In the genomic region with DNA sequence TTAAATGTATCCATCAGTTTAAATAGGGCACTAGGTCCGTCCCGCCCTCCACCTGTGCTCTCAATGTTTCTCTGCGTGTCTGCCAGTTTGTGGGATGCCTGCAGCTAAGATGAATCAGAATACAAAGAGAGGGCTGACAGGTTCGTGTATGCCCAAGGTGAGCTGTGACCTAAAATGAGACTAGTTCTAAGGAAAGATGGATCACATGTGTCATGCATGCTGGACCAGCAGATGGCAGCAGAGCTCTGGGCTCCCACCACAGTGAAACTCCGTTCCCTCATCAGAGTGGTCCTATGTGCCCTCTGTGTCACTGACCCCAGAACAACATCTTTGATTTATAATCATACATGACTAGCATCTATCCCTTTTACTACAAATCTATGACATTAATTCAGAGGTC, we compare ENCODE assay signal across 8 mouse cellular contexts.
DNase-seq lines count a peak whose midpoint lies in the region; ATAC-seq and TF ChIP-seq lines count a peak whose summit lies in the region.

No protein-coding gene starts in this region.

- TF ChIP-seq CTCF in intestine, postnatal 0 days (IDR thresholded peaks at IDR 0.05; ENCODE audit: low read depth) = peak; percentile 92
- TF ChIP-seq CTCF in small intestine, adult 2 months (IDR thresholded peaks at IDR 0.05; ENCODE audit: extremely low read depth, insufficient read length, insufficient replicate concordance, low read depth, low read length) = peak; percentile 70; the same call in 1 of the 2 replicates

- peak overlapping the region; percentile 63 for H3K4me3 ChIP-seq in embryonic facial prominence, embryonic 10.5 days
- H3K4me3 ChIP-seq in intestine, postnatal 0 days (ENCODE audit: low read depth, low read length) = 0 out of 2 replicates have a peak overlapping the region, but pooled peaks have one; percentile 21
- no peak overlapping the region for H3K4me3 ChIP-seq in small intestine, adult 2 months (ENCODE audit: low read depth, low read length)

- intact Hi-C loops in left cerebral cortex, postnatal 36 days (cut with DNase I) = loop anchor here (2.0 to 10.0 kb wide), 3 partner anchors 589 to 1576 kb away; no protein-coding TSS in a partner anchor

- peak overlapping the region; percentile 54 for H3K4me2 ChIP-seq in intestine, postnatal 0 days (replicated peaks; ENCODE audit: low read depth)

- no peak overlapping the region for H3K9ac ChIP-seq in intestine, postnatal 0 days (ENCODE audit: low read depth, low read length)

- WGBS in embryonic facial prominence, embryonic 10.5 days = 0% methylated on average over 5 of the region's 5 CpGs
- WGBS in intestine, postnatal 0 days = under 1% methylated on average over 5 of the region's 5 CpGs
- 5% methylated on average over 5 of the region's 5 CpGs for WGBS in small intestine, adult 2 months

- DNase-seq in 3T3-L1 (ENCODE audit: low read depth, low spot score) = peak; percentile 67
- DNase-seq in adrenal gland, postnatal 14 days = peak; percentile 75
- DNase-seq in embryonic facial prominence, embryonic 10.5 days (ENCODE audit: low spot score) = peak; percentile 86
- DNase-seq in heart, adult 11 months = peak; percentile 91
- DNase-seq in left cerebral cortex, postnatal 36 days (ENCODE audit: low spot score in 2 of 2) = peak; percentile 70 to 73
- DNase-seq in mesoderm, embryonic 11.5 days (ENCODE audit: low read depth, low spot score) = peak; percentile 91

- H3K36me3 ChIP-seq in embryonic facial prominence, embryonic 10.5 days (replicated peaks) = no peaks in the 10 kb centered on the region
- H3K36me3 ChIP-seq in intestine, postnatal 0 days (ENCODE audit: control insufficient read depth, insufficient read depth) = no peaks in the 10 kb centered on the region
- H3K36me3 ChIP-seq in small intestine, adult 2 months (ENCODE audit: control insufficient read depth, insufficient read depth, low read length) = no peaks in the 10 kb centered on the region

- no peaks in the 10 kb centered on the region for H3K9me3 ChIP-seq in embryonic facial prominence, embryonic 10.5 days
- H3K9me3 ChIP-seq in intestine, postnatal 0 days (ENCODE audit: control insufficient read depth) = no peaks in the 10 kb centered on the region

- no peak for TF ChIP-seq POLR2A in small intestine, adult 2 months (IDR thresholded peaks at IDR 0.05; ENCODE audit: low read depth, low read length)

- no peaks in the 10 kb centered on the region for H3K27me3 ChIP-seq in embryonic facial prominence, embryonic 10.5 days (replicated peaks; ENCODE audit: low read depth, poor library complexity, severe bottlenecking)
- peaks cover 6% of the 10 kb centered on the region; the same call in 1 of the 2 replicates for H3K27me3 ChIP-seq in intestine, postnatal 0 days (replicated peaks; ENCODE audit: control insufficient read depth, insufficient read depth, low read length)
- peaks cover 5% of the 10 kb centered on the region for H3K27me3 ChIP-seq in small intestine, adult 2 months (ENCODE audit: control insufficient read depth, insufficient read depth, low read length)

- H3K4me1 ChIP-seq in embryonic facial prominence, embryonic 10.5 days = peaks cover 15% of the 10 kb centered on the region
- no peaks in the 10 kb centered on the region for H3K4me1 ChIP-seq in intestine, postnatal 0 days (replicated peaks; ENCODE audit: control insufficient read depth, insufficient read depth, low read length)
- H3K4me1 ChIP-seq in small intestine, adult 2 months (ENCODE audit: control insufficient read depth, insufficient read depth, insufficient read length, low read length) = no peaks in the 10 kb centered on the region

- ATAC-seq in intestine, postnatal 0 days = no peak

- peak overlapping the region; percentile 75; the same call in 1 of the 2 replicates for H3K27ac ChIP-seq in embryonic facial prominence, embryonic 10.5 days (replicated peaks)
- no peak overlapping the region for H3K27ac ChIP-seq in intestine, postnatal 0 days (ENCODE audit: low read depth, low read length)
- no peak overlapping the region for H3K27ac ChIP-seq in small intestine, adult 2 months (ENCODE audit: insufficient read depth, low read depth, low read length)
